Mouse (Mus musculus) hematopoietic stem cell, adult 5-6 weeks (primary cell): ENCODE measurements around the gene Abca5. TPM values are rescaled to one million over a fixed set of nuclear protein-coding genes. Genes with fewer than 3 reads are reported as not detected.
"Not testable (repeated sequence)": the region's sequence is repeated elsewhere in the genome, so short reads cannot be mapped to it uniquely, and the experiment has no call there.

Experiments used
- ATAC-seq, 2 experiments: fragments of 125-278 bp in 1 of 2; replicated peaks in 1 of 2; 2 replicates each; pipeline ENCODE4 v1.8.0; 2016 to 2017; ENCODE audit warnings: inconsistent platforms in 2 of 2, mild to moderate bottlenecking in 2 of 2, moderate number of reproducible peaks in 2 of 2, low read depth in 1 of 2, moderate TSS enrichment in 1 of 2; ENCODE audit not compliant: low FRiP score in 2 of 2, poor library complexity in 2 of 2, severe bottlenecking in 2 of 2, insufficient read depth in 1 of 2, low TSS enrichment in 1 of 2
- total RNA-seq: library from RNA; stranded (forward); fragments of 172-1452, 232-1000 nt; gene quantifications from 2 replicates; pipeline ENCODE4 v1.2.3, GENCODE M21; 2017

Abca5 gene
- total RNA-seq: 2.3 and 3.5 TPM in 2 replicates

- ATAC-seq: peak; percentile 65 to 84
Measured at GRCm38 (mm10) chr11:110337289-110338245, at the start of gene Abca5. Gene Abca5, minus strand, starts transcription at chr11:110337716.

- ATAC-seq: no peak
Measured at GRCm38 (mm10) chr11:110385487-110385886, 48.0 kb upstream of the Abca5 start.

GRCm38 (mm10) chr11:110380310-110380668 lies 42.8 kb upstream of the Abca5 start:
- peak in 1 of 2 experiments; percentile 64; a peak in 2 of 4 replicates for ATAC-seq

GRCm38 (mm10) chr11:110379661-110380309 lies 42.3 kb upstream of the Abca5 start:
- ATAC-seq: peak; percentile 64 to 71

GRCm38 (mm10) chr11:110374036-110374435 lies 36.5 kb upstream of the Abca5 start:
- no peak for ATAC-seq

- ATAC-seq: no peak
Measured at GRCm38 (mm10) chr11:110372266-110372954, 34.9 kb upstream of the Abca5 start.

- ATAC-seq: no peak
Measured at GRCm38 (mm10) chr11:110371827-110372226, 34.3 kb upstream of the Abca5 start.

GRCm38 (mm10) chr11:110369312-110370019 lies 31.9 kb upstream of the Abca5 start:
- ATAC-seq: peak in 1 of 2 experiments; percentile 7; a peak in 1 of 4 replicates

- ATAC-seq: no peak
Measured at GRCm38 (mm10) chr11:110367638-110368037, 30.1 kb upstream of the Abca5 start.

- ATAC-seq: no peak
Measured at GRCm38 (mm10) chr11:110366902-110367301, 29.4 kb upstream of the Abca5 start.

GRCm38 (mm10) chr11:110365016-110365415 lies 27.5 kb upstream of the Abca5 start:
- peak; percentile 42 to 62; a peak in 1 of 4 replicates for ATAC-seq

GRCm38 (mm10) chr11:110357756-110358551 lies 20.4 kb upstream of the Abca5 start:
- peak; percentile 60 to 76; a peak in 3 of 4 replicates for ATAC-seq

- not testable (repeated sequence) for ATAC-seq
Measured at GRCm38 (mm10) chr11:110355131-110355530, 17.6 kb upstream of the Abca5 start.

GRCm38 (mm10) chr11:110354261-110354660 lies 16.7 kb upstream of the Abca5 start:
- ATAC-seq: no peak

GRCm38 (mm10) chr11:110348170-110348569 lies 10.7 kb upstream of the Abca5 start:
- no peak for ATAC-seq

- no peak for ATAC-seq
Measured at GRCm38 (mm10) chr11:110347768-110348167, 10.3 kb upstream of the Abca5 start.
